Mouse (Mus musculus): ENCODE measurements around the gene Tnn. TPM values are rescaled to one million over a fixed set of nuclear protein-coding genes. Genes with fewer than 3 reads are reported as not detected.

Gene Tnn
- polyA plus RNA-seq, 1 experiment, result 0.38 TPM

DNA sequence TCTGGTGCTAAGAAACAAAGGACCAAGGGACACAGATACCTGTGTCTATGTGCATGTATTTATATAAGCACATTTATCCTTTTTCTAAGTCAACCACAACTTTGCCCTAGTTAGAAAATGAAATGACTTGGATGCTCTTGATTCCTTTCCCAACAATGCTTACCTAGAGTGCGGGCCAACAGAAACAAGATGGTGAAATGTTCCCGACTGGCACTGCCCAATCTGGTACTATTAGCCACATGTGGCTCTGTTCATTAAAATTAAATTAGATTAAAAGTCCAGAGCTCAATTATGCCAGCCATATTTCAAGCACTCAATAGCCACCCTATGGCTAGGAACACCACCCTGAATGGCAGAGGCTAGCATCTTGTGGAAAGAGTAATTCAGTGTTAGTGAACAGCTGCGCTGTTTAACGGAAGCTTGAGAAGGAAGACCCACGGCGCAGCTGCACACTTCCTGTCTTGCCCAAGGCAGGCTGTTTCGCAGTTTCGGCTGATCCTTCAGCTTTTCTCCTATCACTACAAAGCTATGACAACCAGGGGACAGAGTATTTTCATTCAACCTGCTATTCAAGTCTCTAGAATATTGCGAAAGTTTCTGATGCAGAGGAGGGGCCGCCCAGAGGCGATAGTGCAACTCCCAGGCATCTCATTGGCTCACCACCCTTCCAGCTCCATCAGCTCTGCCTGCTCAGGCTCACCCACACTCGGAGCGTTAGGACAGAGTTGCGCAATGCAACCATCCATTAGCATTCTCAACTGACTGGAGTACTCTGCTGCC, 74.3 kb downstream of the Tnn start:
- Histone ChIP-seq H3K4me1 (ENCODE audit: control insufficient read depth, insufficient read depth, low read length) (no peaks in the 10 kb centered on the region), H3K27me3 (ENCODE audit: control insufficient read depth, insufficient read depth, low read length) (no peaks in the 10 kb centered on the region), H3K27ac (ENCODE audit: insufficient read depth, low read length) (no peak overlapping the region), H3K4me3 (replicated peaks; ENCODE audit: insufficient read depth, low read depth, low read length) (no peak overlapping the region)
- TF ChIP-seq POLR2A (IDR thresholded peaks at IDR 0.05; ENCODE audit: borderline replicate concordance, insufficient read depth, low read length), result no peak
- no peak for TF ChIP-seq CTCF (IDR thresholded peaks at IDR 0.05; ENCODE audit: borderline replicate concordance, insufficient read depth, low read depth, low read length)
- no peak for DNase-seq
- WGBS, result 75% methylated on average over 14 of the region's 14 CpGs

DNA sequence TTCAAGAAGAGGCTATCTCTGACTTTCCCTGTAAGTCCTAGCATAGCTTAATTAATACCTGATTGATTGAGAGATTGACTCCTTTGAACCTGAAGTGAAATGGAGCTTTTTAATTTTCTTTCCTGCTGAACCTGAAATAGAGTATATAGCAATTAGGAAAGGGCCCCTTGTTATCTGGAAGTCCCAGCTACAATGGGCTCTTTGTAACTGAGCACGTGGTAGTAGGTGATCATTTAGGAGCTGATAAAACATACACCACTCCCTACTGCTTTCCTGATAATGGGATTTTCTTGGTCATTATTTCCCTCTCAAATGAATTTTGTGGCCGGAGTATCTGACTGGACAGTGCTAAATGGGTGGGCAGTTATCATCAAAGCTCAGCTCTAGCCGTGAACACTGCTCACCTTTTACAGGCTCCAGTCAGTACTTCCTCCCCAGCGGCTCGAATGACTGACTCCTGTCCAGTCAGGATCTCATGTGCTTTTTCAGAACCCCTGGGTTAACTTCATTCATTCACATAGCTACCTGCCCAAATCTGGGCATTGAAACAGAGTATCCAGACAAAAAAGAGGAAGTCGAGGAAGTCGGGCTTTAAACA, 88.7 kb downstream of the Tnn start:
- Histone ChIP-seq H3K4me3 (replicated peaks; ENCODE audit: insufficient read depth, low read depth, low read length) (no peak overlapping the region), H3K27me3 (ENCODE audit: control insufficient read depth, insufficient read depth, low read length) (no peaks in the 10 kb centered on the region), H3K4me1 (ENCODE audit: control insufficient read depth, insufficient read depth, low read length) (no peaks in the 10 kb centered on the region), H3K27ac (ENCODE audit: insufficient read depth, low read length) (no peak overlapping the region)
- TF ChIP-seq POLR2A (IDR thresholded peaks at IDR 0.05; ENCODE audit: borderline replicate concordance, insufficient read depth, low read length), result no peak
- no peak for TF ChIP-seq CTCF (IDR thresholded peaks at IDR 0.05; ENCODE audit: borderline replicate concordance, insufficient read depth, low read depth, low read length)
- 87% methylated on average over 7 of the region's 7 CpGs for WGBS
- DNase-seq, result no peak

- H3K4me1 ChIP-seq (ENCODE audit: control insufficient read depth, insufficient read depth, low read length), result no peaks in the 10 kb centered on the region
- TF ChIP-seq POLR2A (IDR thresholded peaks at IDR 0.05; ENCODE audit: borderline replicate concordance, insufficient read depth, low read length) (no peak), CTCF (IDR thresholded peaks at IDR 0.05; ENCODE audit: borderline replicate concordance, insufficient read depth, low read depth, low read length) (peak; percentile 25; the same call in 1 of the 2 replicates)
- H3K27me3 ChIP-seq (ENCODE audit: control insufficient read depth, insufficient read depth, low read length), result no peaks in the 10 kb centered on the region
- 65% methylated on average over 3 of the region's 3 CpGs for WGBS
- DNase-seq, result no peak
- H3K27ac ChIP-seq (ENCODE audit: insufficient read depth, low read length), result no peak overlapping the region
- no peak overlapping the region for H3K4me3 ChIP-seq (replicated peaks; ENCODE audit: insufficient read depth, low read depth, low read length)
Measured at GRCm38 (mm10) chr1:160061725-160062366, 91.5 kb downstream of the Tnn start.

GRCm38 (mm10) chr1:160061321-160061720, 92.1 kb downstream of the Tnn start:
- Histone ChIP-seq H3K4me1 (ENCODE audit: control insufficient read depth, insufficient read depth, low read length) (no peaks in the 10 kb centered on the region), H3K27ac (ENCODE audit: insufficient read depth, low read length) (no peak overlapping the region), H3K4me3 (replicated peaks; ENCODE audit: insufficient read depth, low read depth, low read length) (no peak overlapping the region), H3K27me3 (ENCODE audit: control insufficient read depth, insufficient read depth, low read length) (no peaks in the 10 kb centered on the region)
- TF ChIP-seq CTCF (IDR thresholded peaks at IDR 0.05; ENCODE audit: borderline replicate concordance, insufficient read depth, low read depth, low read length) (no peak), POLR2A (IDR thresholded peaks at IDR 0.05; ENCODE audit: borderline replicate concordance, insufficient read depth, low read length) (no peak)
- DNase-seq, result no peak
- 83% methylated on average over 5 of the region's 5 CpGs for WGBS

- Histone ChIP-seq H3K4me1 (ENCODE audit: control insufficient read depth, insufficient read depth, low read length) (no peaks in the 10 kb centered on the region), H3K27me3 (ENCODE audit: control insufficient read depth, insufficient read depth, low read length) (no peaks in the 10 kb centered on the region), H3K27ac (ENCODE audit: insufficient read depth, low read length) (no peak overlapping the region), H3K4me3 (replicated peaks; ENCODE audit: insufficient read depth, low read depth, low read length) (no peak overlapping the region)
- DNase-seq, result no peak
- TF ChIP-seq POLR2A (IDR thresholded peaks at IDR 0.05; ENCODE audit: borderline replicate concordance, insufficient read depth, low read length), result no peak
- no peak for TF ChIP-seq CTCF (IDR thresholded peaks at IDR 0.05; ENCODE audit: borderline replicate concordance, insufficient read depth, low read depth, low read length)
- 76% methylated on average over 6 of the region's 6 CpGs for WGBS
Measured at GRCm38 (mm10) chr1:160060542-160060941, 92.8 kb downstream of the Tnn start.

DNA sequence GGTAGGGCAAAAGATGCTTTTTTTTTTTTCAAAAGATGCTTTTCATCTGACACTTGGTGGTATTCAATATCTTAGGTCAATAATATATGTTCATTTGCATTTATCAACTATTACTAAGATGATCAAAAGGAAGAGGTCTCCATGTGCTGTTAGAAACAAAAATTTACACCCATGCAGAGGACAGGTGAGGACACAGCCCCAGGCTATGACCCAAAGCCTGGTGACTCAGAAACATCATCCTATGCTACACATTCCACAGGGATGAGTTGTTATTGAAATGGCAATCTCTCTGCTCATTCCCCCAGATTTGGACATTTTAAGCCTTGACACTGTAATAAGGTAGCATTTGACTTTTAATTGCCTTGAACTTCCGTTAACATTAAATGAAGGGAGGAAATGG, 93.5 kb downstream of the Tnn start:
- no peak for DNase-seq
- H3K27me3 ChIP-seq (ENCODE audit: control insufficient read depth, insufficient read depth, low read length), result no peaks in the 10 kb centered on the region
- no peak overlapping the region for H3K27ac ChIP-seq (ENCODE audit: insufficient read depth, low read length)
- H3K4me1 ChIP-seq (ENCODE audit: control insufficient read depth, insufficient read depth, low read length), result no peaks in the 10 kb centered on the region
- TF ChIP-seq POLR2A (IDR thresholded peaks at IDR 0.05; ENCODE audit: borderline replicate concordance, insufficient read depth, low read length), result no peak
- TF ChIP-seq CTCF (IDR thresholded peaks at IDR 0.05; ENCODE audit: borderline replicate concordance, insufficient read depth, low read depth, low read length), result no peak
- no peak overlapping the region for H3K4me3 ChIP-seq (replicated peaks; ENCODE audit: insufficient read depth, low read depth, low read length)
- 87% methylated on average over 1 of the region's 1 CpGs for WGBS

DNA sequence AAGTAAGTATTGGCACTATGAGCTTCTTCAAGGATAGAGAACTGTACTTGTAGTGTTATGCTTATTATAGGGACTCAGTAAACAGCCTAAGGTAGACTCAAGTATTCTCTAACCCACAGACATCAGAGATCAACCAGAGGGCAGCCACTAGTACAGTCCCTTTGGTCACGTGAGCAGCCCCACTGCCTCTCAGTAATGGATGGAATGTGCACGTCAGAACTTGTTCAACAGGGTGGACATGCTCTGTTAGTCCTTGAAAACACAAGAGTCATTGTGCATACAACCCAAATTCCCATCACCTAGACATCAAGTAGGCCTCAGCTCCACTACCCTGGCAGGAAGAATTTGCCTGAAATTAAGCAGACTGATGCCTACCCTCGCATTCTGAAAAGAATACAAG, 95.7 kb downstream of the Tnn start:
- WGBS, result 76% methylated on average over 3 of the region's 3 CpGs
- Histone ChIP-seq H3K27ac (ENCODE audit: insufficient read depth, low read length) (no peak overlapping the region), H3K27me3 (ENCODE audit: control insufficient read depth, insufficient read depth, low read length) (no peaks in the 10 kb centered on the region), H3K4me1 (ENCODE audit: control insufficient read depth, insufficient read depth, low read length) (no peaks in the 10 kb centered on the region), H3K4me3 (replicated peaks; ENCODE audit: insufficient read depth, low read depth, low read length) (no peak overlapping the region)
- no peak for DNase-seq
- TF ChIP-seq POLR2A (IDR thresholded peaks at IDR 0.05; ENCODE audit: borderline replicate concordance, insufficient read depth, low read length), result no peak
- no peak for TF ChIP-seq CTCF (IDR thresholded peaks at IDR 0.05; ENCODE audit: borderline replicate concordance, insufficient read depth, low read depth, low read length)
